Mouse (Mus musculus) embryonic facial prominence, embryonic 12.5 days (tissue): ENCODE measurements around the gene Mras. TPM values are rescaled to one million over a fixed set of nuclear protein-coding genes. Genes with fewer than 3 reads are reported as not detected.

Source experiments
- ATAC-seq: fragments of 200-750 bp; cut with Nextera tagmentation; 2 replicates; pipeline ENCODE4 v1.8.0; 2017; ENCODE audit not compliant: insufficient number of reproducible peaks, insufficient read depth, low FRiP score, low TSS enrichment
- H3K27ac ChIP-seq: fragments of 300-500 bp; sonication (generic); 2 replicates; pipeline ENCODE4 v1.5.1; 2016; ENCODE audit warnings: mild to moderate bottlenecking
- H3K27me3 ChIP-seq: fragments of 300-500 bp; sonication (generic); 2 replicates; pipeline ENCODE4 v1.6.1; 2016; ENCODE audit warnings: mild to moderate bottlenecking, moderate library complexity
- H3K36me3 ChIP-seq: fragments of 300-500 bp; sonication (generic); 2 replicates; pipeline ENCODE4 v1.6.1; 2016; ENCODE audit warnings: mild to moderate bottlenecking
- H3K4me1 ChIP-seq: fragments of 300-500 bp; sonication (generic); 2 replicates; pipeline ENCODE4 v1.6.1; 2016
- H3K4me2 ChIP-seq: fragments of 300-500 bp; sonication (generic); replicated peaks from 2 replicates; pipeline ENCODE4 v1.6.1; 2016; ENCODE audit warnings: mild to moderate bottlenecking, moderate library complexity
- H3K4me3 ChIP-seq: fragments of 300-500 bp; sonication (generic); 2 replicates; pipeline ENCODE4 v1.5.1; 2016; ENCODE audit warnings: mild to moderate bottlenecking
- H3K9ac ChIP-seq: fragments of 300-500 bp; sonication (generic); 2 replicates; pipeline ENCODE4 v1.6.1; 2016; ENCODE audit warnings: mild to moderate bottlenecking, moderate library complexity
- H3K9me3 ChIP-seq: fragments of 300-500 bp; sonication (generic); 2 replicates; pipeline ENCODE4 v1.6.1; 2016; ENCODE audit warnings: mild to moderate bottlenecking, moderate library complexity
- WGBS: fragments of 180-500 bp; shearing (Covaris S2); methylation state at CpG from one replicate; pipeline ENCODE4 v1.1.7; 2016; 5-methylcytosine and 5-hydroxymethylcytosine counted together
- polyA plus RNA-seq: library from polyadenylated mRNA; unstranded; fragments of >200 nt; fragmentation: Nextera tagmentation; extraction: Ambion mirVana; gene quantifications from 2 replicates; pipeline ENCODE4 v1.2.1, GENCODE M21; 2016

Mras gene
- polyA plus RNA-seq, 1 experiment from 2014 or later, result 20.5 TPM

- ATAC-seq, result no peak
- WGBS, result 74% methylated on average over 7 of the region's 7 CpGs
Measured at GRCm38 (mm10) chr9:99368431-99368830, 68.8 kb downstream of the Mras start.

DNA sequence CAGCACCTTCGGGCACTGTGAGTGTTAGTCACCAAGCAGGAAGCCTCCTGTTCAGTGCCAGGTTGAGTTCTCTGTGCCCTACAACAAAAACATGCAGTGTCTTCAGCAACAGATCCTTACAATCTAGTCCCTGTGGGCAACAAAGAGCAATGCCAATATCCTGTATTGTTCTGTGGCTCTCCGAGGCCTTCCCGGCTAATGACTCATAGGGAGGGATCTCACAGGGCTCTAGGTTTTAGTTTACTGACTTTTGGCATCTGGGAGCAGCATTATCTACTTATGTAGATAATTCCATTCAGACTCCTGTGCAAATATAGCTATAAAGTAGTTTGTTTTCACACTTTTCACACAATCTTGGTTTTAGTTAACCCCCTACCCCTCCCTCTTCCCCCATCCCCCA lies 71.3 kb downstream of the Mras start:
- H3K9me3 ChIP-seq, result no peaks in the 10 kb centered on the region
- H3K36me3 ChIP-seq, result no peaks in the 10 kb centered on the region
- no peak overlapping the region for H3K9ac ChIP-seq
- no peak overlapping the region for H3K4me3 ChIP-seq
- no peak for ATAC-seq
- H3K27me3 ChIP-seq, result no peaks in the 10 kb centered on the region
- WGBS, result 74% methylated on average over 3 of the region's 3 CpGs
- no peaks in the 10 kb centered on the region for H3K4me1 ChIP-seq
- no peak overlapping the region for H3K27ac ChIP-seq
- no peak overlapping the region for H3K4me2 ChIP-seq

More at GRCm38 (mm10) chr9:99368431-99368830, 68.8 kb downstream of the Mras start:
- Histone ChIP-seq H3K27ac (no peak overlapping the region), H3K27me3 (no peaks in the 10 kb centered on the region), H3K4me1 (no peaks in the 10 kb centered on the region), H3K4me3 (no peak overlapping the region), H3K36me3 (no peaks in the 10 kb centered on the region), H3K9me3 (no peaks in the 10 kb centered on the region), H3K9ac (no peak overlapping the region), H3K4me2 (no peak overlapping the region)

GRCm38 (mm10) chr9:99363076-99363475 lies 74.1 kb downstream of the Mras start:
- Histone ChIP-seq H3K9ac (no peak overlapping the region), H3K27ac (no peak overlapping the region), H3K36me3 (no peaks in the 10 kb centered on the region), H3K27me3 (peaks cover 22% of the 10 kb centered on the region), H3K4me2 (no peak overlapping the region), H3K9me3 (no peaks in the 10 kb centered on the region), H3K4me3 (no peak overlapping the region), H3K4me1 (peaks cover under 1% of the 10 kb centered on the region; the same call in 1 of the 2 replicates)
- WGBS, result 52% methylated on average over 8 of the region's 8 CpGs
- ATAC-seq, result no peak

DNA sequence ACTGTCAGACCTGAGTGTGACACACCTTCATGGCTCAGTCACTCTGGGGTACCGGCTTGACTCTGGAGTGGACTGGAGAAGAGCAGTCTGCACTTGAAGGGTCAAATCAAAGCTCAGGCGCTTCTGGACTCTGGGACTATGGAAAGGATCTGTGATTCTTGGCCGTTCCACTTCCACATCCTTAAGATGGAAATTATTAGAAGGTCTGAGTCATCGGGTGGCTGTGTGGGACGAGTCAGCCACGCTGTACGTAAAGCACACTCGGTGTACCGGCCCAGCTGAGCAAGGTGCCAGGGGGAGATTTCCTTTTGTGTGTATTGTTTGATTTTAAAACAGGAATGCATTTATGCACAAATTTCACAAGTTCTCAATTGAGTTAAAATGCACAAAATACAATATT lies 75.2 kb downstream of the Mras start:
- no peak overlapping the region for H3K4me2 ChIP-seq
- no peaks in the 10 kb centered on the region for H3K36me3 ChIP-seq
- peaks cover 34% of the 10 kb centered on the region for H3K27me3 ChIP-seq
- no peaks in the 10 kb centered on the region for H3K9me3 ChIP-seq
- no peak overlapping the region for H3K9ac ChIP-seq
- no peak overlapping the region for H3K27ac ChIP-seq
- no peak overlapping the region for H3K4me3 ChIP-seq
- no peak for ATAC-seq
- H3K4me1 ChIP-seq, result peaks cover 12% of the 10 kb centered on the region
- 86% methylated on average over 9 of the region's 9 CpGs for WGBS

DNA sequence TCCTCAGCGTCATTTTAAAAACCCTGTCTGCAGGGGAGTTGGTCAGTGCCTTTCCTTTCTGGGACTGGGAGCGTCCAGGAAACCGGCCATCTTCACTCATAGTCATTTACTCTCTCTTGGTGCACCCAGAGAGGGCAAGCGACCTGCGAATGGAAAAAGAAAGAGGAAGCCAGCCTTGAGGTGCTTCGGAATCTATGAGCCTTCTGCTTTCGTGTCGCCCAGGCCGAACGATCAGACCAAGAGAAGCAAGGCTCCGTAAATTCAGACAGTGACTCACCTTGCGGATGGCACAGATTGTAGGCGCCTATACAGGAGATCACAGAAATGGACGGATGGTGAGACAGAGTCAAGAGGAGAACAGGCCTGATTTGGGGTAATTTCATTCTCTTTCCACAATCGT lies 78.2 kb downstream of the Mras start:
- peaks cover 52% of the 10 kb centered on the region for H3K27me3 ChIP-seq
- WGBS, result 90% methylated on average over 15 of the region's 15 CpGs
- H3K4me2 ChIP-seq, result no peak overlapping the region

DNA sequence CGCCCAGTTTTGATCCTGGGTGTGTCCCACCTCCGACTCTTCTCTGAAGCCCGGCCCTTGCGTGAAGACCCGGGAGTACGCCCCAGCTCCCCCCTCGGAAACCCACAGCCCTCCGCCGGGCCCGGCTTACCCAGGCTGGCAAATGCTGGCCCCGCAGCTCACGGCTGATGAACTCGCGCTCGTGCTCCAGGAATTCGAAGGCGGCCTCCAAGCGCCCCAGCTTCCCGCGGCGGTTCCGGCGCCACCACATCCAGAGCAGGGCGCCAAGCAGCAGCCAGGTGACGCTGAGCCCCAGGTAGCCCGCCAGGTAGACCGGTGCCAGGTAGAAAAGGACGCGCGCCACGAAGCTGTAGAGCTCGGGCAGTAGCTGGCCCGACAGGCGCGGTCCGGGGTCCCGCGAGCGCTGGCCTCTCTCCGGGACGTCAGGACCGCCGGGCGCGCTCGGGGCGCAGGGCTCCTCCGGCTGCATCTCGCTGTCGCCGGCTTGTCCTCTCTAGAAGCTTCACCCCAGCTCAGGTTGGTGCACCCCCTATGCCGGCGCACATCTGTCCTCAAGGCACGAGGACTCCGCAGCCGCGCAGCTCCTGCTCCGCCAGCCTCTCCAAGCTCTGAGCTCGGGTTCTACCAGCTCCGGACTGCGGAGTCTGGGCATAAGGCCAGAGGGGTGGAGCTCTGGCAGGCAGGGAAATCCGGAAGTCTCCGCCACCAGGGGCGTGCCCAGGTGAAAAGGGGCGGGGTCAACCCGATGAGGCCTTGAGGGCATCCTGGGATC lies 79.1 kb downstream of the Mras start, which contains the start of gene Esyt3:
Esyt3 (minus strand) TSS at position 637 of the 772 bp plus-strand sequence.
- peaks cover 12% of the 10 kb centered on the region for H3K4me1 ChIP-seq
- peak within 1 kb of the TSS; percentile 46 for H3K4me3 ChIP-seq
- no peaks in the 10 kb centered on the region for H3K9me3 ChIP-seq
- H3K4me2 ChIP-seq, result peak within 1 kb of the TSS; percentile 95
- peak; percentile 54; the same call in 1 of the 2 replicates for ATAC-seq
- H3K27ac ChIP-seq, result no peak within 1 kb of the TSS
- under 1% methylated on average over 66 of the region's 66 CpGs for WGBS
- no peaks in the 10 kb centered on the region for H3K36me3 ChIP-seq
- H3K9ac ChIP-seq, result peak within 1 kb of the TSS; percentile 36; the same call in 1 of the 2 replicates
- H3K27me3 ChIP-seq, result peaks cover 52% of the 10 kb centered on the region

More for the DNA sequence above, 78.2 kb downstream of the Mras start:
- H3K4me3 ChIP-seq, result no peak overlapping the region
- H3K9me3 ChIP-seq, result no peaks in the 10 kb centered on the region
- H3K4me1 ChIP-seq, result peaks cover 12% of the 10 kb centered on the region
- H3K36me3 ChIP-seq, result no peaks in the 10 kb centered on the region
- no peak for ATAC-seq
- H3K9ac ChIP-seq, result no peak overlapping the region
- no peak overlapping the region for H3K27ac ChIP-seq

DNA sequence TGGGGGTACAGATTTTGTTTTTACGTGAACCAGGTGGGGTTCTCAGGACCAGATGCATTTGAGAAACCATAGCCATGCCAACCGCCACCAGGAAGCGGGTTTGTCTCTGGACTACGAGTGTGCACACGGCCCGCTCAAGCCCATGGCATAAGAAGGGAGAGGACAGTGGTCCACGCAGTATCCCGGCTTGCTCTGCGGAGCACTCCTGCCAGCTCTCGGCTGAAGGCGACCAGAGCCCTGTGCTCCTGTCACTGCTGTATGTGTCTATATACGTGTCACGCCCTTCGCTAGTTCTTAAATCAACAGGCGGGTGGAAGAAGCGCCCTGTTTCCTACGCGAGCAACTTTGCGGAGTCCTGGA lies 79.6 kb downstream of the Mras start:
- ATAC-seq, result no peak
- 5% methylated on average over 19 of the region's 19 CpGs for WGBS
- Histone ChIP-seq H3K27ac (no peak overlapping the region), H3K9me3 (no peaks in the 10 kb centered on the region), H3K4me2 (peak overlapping the region; percentile 95), H3K9ac (peak overlapping the region; percentile 36; the same call in 1 of the 2 replicates), H3K36me3 (no peaks in the 10 kb centered on the region), H3K4me3 (peak overlapping the region; percentile 46), H3K27me3 (peaks cover 52% of the 10 kb centered on the region), H3K4me1 (peaks cover 12% of the 10 kb centered on the region)

- Histone ChIP-seq H3K36me3 (no peaks in the 10 kb centered on the region), H3K4me2 (no peak overlapping the region), H3K9me3 (no peaks in the 10 kb centered on the region), H3K4me1 (peaks cover 12% of the 10 kb centered on the region), H3K27ac (no peak overlapping the region), H3K9ac (no peak overlapping the region), H3K27me3 (peaks cover 52% of the 10 kb centered on the region), H3K4me3 (no peak overlapping the region)
- ATAC-seq, result no peak
- 25% methylated on average over 5 of the region's 5 CpGs for WGBS
Measured at GRCm38 (mm10) chr9:99355971-99356370, 81.2 kb downstream of the Mras start.

GRCm38 (mm10) chr9:99354796-99355195 lies 82.4 kb downstream of the Mras start:
- Histone ChIP-seq H3K27me3 (peaks cover 47% of the 10 kb centered on the region), H3K27ac (no peak overlapping the region), H3K9ac (no peak overlapping the region), H3K4me2 (no peak overlapping the region), H3K4me1 (peaks cover 12% of the 10 kb centered on the region), H3K9me3 (no peaks in the 10 kb centered on the region), H3K36me3 (no peaks in the 10 kb centered on the region), H3K4me3 (no peak overlapping the region)
- ATAC-seq, result no peak
- WGBS, result 55% methylated on average over 5 of the region's 5 CpGs

- WGBS, result 65% methylated on average over 6 of the region's 6 CpGs
- Histone ChIP-seq H3K36me3 (no peaks in the 10 kb centered on the region), H3K4me2 (no peak overlapping the region), H3K4me1 (peaks cover 12% of the 10 kb centered on the region), H3K27me3 (peaks cover 33% of the 10 kb centered on the region), H3K4me3 (no peak overlapping the region), H3K9me3 (no peaks in the 10 kb centered on the region), H3K27ac (no peak overlapping the region), H3K9ac (no peak overlapping the region)
- ATAC-seq, result no peak
Measured at GRCm38 (mm10) chr9:99353390-99353789, 83.8 kb downstream of the Mras start.

DNA sequence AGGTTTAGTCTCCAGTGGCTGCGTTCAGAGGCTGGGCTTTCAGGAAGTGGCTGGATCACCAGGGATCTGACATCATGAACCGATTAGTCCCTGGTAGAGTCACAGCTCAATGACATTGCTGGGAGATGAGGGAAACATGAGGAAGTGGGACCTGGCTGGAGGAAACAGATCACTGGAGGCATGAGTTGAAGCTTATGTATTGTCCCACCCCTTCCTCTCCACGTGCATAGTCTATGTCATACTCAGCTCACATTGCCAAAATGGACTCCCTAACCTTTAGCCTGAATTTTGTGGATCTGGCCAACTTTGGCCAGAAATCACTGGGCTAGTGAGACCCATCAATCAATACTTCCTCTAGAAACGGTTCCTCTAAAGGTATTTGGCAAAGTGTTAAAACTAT lies 84.2 kb downstream of the Mras start:
- ATAC-seq, result no peak
- Histone ChIP-seq H3K9ac (no peak overlapping the region), H3K36me3 (no peaks in the 10 kb centered on the region), H3K9me3 (no peaks in the 10 kb centered on the region), H3K27me3 (peaks cover 29% of the 10 kb centered on the region), H3K4me3 (no peak overlapping the region), H3K4me1 (peaks cover 10% of the 10 kb centered on the region), H3K4me2 (no peak overlapping the region), H3K27ac (no peak overlapping the region)
- WGBS, result 65% methylated on average over 4 of the region's 4 CpGs

- Histone ChIP-seq H3K4me1 (no peaks in the 10 kb centered on the region), H3K27ac (no peak overlapping the region), H3K36me3 (no peaks in the 10 kb centered on the region), H3K9me3 (no peaks in the 10 kb centered on the region), H3K27me3 (no peaks in the 10 kb centered on the region), H3K4me3 (no peak overlapping the region), H3K9ac (no peak overlapping the region), H3K4me2 (no peak overlapping the region)
- 60% methylated on average over 4 of the region's 4 CpGs for WGBS
- no peak for ATAC-seq
Measured at GRCm38 (mm10) chr9:99345351-99345792, 91.8 kb downstream of the Mras start.
